Mouse (Mus musculus) lung, adult 2 months (tissue): ENCODE measurements around the gene Slc28a3. TPM values are rescaled to one million over a fixed set of nuclear protein-coding genes. Genes with fewer than 3 reads are reported as not detected.

Experiments
- DNase-seq: peaks from one replicate; pipeline ENCODE4 v3.0.0; 2022
- H3K4me1 ChIP-seq: fragments of 200-500 bp; 2 replicates; pipeline ENCODE4 v1.6.1; 2011; ENCODE audit warnings: low read length; ENCODE audit not compliant: control insufficient read depth, insufficient read depth
- H3K4me3 ChIP-seq: fragments of 200-500 bp; replicated peaks from 2 replicates; pipeline ENCODE3; 2011; ENCODE audit warnings: low read depth, mild to moderate bottlenecking, control low read depth, low read length; ENCODE audit errors: extremely low read depth
- CTCF ChIP-seq: fragments of 200-500 bp; IDR thresholded peaks from 2 replicates; pipeline ENCODE4 v1.5.1; 2011; ENCODE audit warnings: mild to moderate bottlenecking, low read length, control low read depth; ENCODE audit not compliant: insufficient read depth
- POLR2A ChIP-seq: fragments of 200-500 bp; IDR thresholded peaks from 2 replicates; pipeline ENCODE4 v1.6.1; 2011; ENCODE audit warnings: low read depth, mild to moderate bottlenecking, control low read depth, low read length, borderline replicate concordance; ENCODE audit errors: extremely low read depth
- WGBS: fragments of 180-500 bp; shearing (Covaris S2); methylation state at CpG from one replicate; pipeline ENCODE4 v1.1.7; 2018; 5-methylcytosine and 5-hydroxymethylcytosine counted together
- polyA plus RNA-seq: library from polyadenylated mRNA; depleted of rRNA; stranded (reverse); fragments of >200 nt; gene quantifications from 2 replicates; pipeline ENCODE4 v1.2.3, GENCODE M21; 2012

The Slc28a3 gene
- polyA plus RNA-seq, 1 experiment: 2.0 TPM

DNA sequence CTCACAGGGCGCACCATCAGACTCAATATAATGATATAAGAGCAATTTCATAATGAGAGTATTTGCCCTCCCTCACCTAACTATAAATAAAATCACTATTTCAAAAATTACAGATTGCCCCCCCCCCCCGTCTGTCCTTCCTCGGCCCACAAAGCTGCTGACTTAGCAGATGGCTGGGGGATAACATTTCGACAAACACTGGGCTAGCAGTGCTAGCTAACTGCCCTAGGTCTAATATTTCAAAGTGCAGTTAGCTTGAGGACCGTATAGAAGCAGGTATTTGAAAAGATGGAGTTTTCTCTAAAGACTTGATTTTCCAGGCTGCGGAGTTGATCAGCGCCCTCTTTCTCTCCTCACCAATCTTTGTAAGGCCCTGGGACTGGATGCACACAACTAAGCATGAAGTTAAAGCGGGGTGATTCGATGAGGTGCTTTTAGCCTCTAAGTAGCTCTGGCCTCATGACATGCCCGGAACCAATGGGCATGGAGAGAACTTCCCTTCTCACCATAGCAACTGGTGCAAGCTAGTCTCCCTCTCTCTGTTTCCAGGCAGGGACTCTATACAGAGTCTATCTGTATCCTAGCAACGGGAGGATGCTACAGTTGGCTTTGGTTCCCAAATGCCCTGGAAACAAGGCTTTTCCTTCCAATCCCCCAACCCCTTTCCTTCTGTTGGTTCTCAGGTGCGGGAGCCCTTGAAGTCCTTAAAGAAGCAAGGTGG, 66.8 kb downstream of the Slc28a3 start:
- TF ChIP-seq CTCF (no peak), POLR2A (no peak)
- no peak for DNase-seq
- 56% methylated on average over 12 of the region's 12 CpGs for WGBS
- Histone ChIP-seq H3K4me1 (no peaks in the 10 kb centered on the region), H3K4me3 (no peak overlapping the region)

DNA sequence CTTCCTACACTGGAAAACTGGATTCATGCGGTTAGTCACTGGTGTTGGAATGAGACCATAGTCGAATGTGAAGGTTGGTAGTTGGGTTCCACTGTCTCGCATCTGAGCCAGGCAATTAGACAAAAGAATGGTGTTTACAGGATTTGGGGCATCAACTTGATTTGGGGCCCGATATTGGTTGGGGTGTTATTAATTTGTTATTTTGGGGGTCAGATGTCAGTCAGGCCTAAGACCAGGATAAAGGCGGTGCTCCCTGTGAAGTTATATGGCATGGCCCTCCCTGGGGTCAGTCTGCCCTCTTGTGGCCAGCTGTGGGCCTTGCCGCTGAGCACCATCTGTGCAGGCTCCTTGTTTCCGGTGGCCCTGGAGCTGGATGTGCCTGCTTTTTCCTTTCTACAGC, 67.6 kb downstream of the Slc28a3 start:
- peak; percentile 77 for DNase-seq
- Histone ChIP-seq H3K4me1 (no peaks in the 10 kb centered on the region), H3K4me3 (no peak overlapping the region)
- no peak for TF ChIP-seq POLR2A
- peak; percentile 88 for TF ChIP-seq CTCF
- WGBS: 38% methylated on average over 7 of the region's 7 CpGs

DNA sequence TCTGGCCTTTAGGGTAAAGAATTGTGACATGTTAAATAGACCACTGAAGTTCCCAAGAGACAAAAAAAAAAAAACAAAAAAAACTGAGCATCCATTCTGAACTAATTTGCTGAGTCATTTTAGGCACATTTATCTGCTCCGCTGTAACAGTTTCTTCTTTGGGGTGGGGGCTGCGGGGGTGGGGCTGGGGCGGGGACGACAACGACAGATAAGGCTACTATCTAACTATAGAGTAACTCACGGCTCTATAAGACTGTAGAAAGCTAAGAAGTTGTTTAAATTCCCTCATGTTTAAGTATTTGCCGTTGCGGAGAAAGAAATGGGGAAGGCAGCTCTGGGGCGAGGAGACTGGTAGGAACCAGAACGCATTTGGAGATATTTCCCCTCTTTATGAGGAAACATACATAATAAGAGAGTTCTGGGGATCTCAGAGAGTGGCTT, 68.1 kb downstream of the Slc28a3 start:
- Histone ChIP-seq H3K4me3 (no peak overlapping the region), H3K4me1 (no peaks in the 10 kb centered on the region; the same call in 1 of the 2 replicates)
- DNase-seq: no peak
- TF ChIP-seq CTCF (no peak), POLR2A (no peak)
- 79% methylated on average over 10 of the region's 10 CpGs for WGBS

DNA sequence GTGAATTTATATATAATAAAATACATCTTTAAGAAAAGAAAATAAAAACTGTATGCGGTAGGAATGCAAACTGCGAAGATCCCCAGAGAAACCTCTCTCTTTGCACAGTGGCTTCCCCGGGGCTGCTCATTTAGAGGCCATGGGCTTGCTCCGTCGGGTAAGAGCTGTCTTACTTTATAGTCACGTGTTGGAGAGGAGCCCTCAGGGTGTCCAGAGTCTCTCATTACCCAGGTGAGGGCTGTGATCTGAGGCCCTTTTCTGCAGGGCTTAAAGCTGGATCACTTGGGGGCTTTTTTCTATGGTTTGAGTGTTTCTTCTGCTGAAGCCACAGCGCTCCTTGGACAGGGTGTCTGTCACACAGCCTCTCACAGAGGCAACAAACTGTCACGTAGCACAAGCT, 68.5 kb downstream of the Slc28a3 start:
- Histone ChIP-seq H3K4me1 (no peaks in the 10 kb centered on the region; the same call in 1 of the 2 replicates), H3K4me3 (no peak overlapping the region)
- 72% methylated on average over 8 of the region's 8 CpGs for WGBS
- TF ChIP-seq CTCF (no peak), POLR2A (no peak)
- no peak for DNase-seq

DNA sequence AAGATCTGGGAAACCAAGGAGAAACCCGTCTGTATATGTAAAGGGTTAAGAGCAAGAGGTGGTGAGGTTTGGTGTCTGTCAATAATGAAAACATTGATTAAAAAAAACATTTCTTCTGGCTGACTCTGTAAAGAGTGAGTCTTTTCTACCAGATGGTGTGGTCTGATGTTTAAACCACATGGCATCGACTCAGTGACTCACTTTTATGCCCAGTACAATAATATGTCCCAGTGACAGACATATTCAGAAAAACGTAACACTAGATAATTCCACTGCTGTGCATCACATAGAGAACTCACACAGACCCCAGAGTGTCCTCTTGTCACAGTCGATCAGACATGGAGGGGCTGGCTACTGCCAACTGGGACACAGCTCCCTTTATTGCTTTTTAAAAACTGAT, 69.1 kb downstream of the Slc28a3 start:
- Histone ChIP-seq H3K4me3 (no peak overlapping the region), H3K4me1 (no peaks in the 10 kb centered on the region; the same call in 1 of the 2 replicates)
- TF ChIP-seq POLR2A: no peak
- TF ChIP-seq CTCF: no peak
- 81% methylated on average over 4 of the region's 4 CpGs for WGBS
- DNase-seq: no peak

DNA sequence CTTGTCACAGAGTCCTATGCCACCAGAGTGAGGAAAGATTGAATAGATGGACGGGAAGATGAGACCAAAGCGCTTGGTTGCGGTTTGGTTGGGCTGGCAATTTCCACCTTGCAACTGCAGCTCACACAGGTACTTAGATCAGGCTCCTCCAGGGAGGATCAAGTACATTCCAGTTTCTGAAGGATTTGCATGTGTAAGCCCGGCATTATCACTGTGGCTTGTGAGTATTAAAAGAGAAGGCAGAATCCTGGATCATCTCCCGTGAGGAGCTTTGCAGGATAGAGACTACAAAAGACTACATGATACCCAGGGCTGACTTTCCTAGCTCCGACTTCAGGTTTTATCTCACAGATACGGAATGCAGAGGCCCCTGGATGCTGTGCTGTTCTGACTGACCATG, 71.7 kb downstream of the Slc28a3 start:
- Histone ChIP-seq H3K4me1 (no peaks in the 10 kb centered on the region; the same call in 1 of the 2 replicates), H3K4me3 (no peak overlapping the region)
- TF ChIP-seq POLR2A (no peak), CTCF (no peak)
- WGBS: 81% methylated on average over 7 of the region's 7 CpGs
- DNase-seq: no peak

DNA sequence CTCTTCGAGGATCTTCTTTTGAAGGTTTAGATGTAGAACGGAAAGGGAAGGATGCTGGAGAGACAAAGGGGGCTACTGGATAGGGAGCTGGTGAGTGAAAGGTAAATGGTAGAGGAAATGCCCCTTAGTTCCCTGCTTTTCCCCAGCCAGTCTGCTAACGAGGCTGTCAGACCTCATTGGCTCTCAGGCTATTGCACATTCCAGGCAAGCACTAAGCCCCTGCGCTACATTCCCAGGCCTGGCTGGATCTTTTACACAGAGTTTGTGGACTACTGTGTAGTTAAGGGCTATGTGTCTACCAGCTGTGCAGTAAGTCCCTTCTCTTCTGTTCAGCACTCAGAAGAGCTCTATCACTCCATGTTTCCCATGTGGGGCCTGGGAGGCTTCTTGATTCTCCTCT, 72.3 kb downstream of the Slc28a3 start:
- 55% methylated on average over 4 of the region's 4 CpGs for WGBS
- H3K4me1 ChIP-seq: no peaks in the 10 kb centered on the region; the same call in 1 of the 2 replicates
- no peak for DNase-seq
- TF ChIP-seq POLR2A (no peak), CTCF (no peak)
- no peak overlapping the region for H3K4me3 ChIP-seq

DNA sequence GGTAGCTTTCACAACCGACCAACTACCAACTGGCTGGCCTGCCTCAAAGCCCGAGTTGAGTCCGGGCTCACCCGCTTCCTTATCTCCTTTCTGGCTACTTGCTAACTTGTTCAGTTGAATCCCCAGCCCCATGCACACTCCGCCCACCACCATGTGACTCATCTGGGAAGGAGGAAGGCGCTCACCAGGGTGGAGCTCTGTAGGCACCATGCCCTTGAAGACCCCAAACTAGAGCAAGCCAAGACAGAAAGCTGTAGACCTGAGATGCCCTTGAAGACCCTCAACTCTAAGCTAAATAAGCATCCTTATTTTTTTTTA, 72.8 kb downstream of the Slc28a3 start:
- Histone ChIP-seq H3K4me3 (no peak overlapping the region), H3K4me1 (no peaks in the 10 kb centered on the region; the same call in 1 of the 2 replicates)
- DNase-seq: no peak
- TF ChIP-seq CTCF (no peak), POLR2A (no peak)
- 44% methylated on average over 6 of the region's 6 CpGs for WGBS

DNA sequence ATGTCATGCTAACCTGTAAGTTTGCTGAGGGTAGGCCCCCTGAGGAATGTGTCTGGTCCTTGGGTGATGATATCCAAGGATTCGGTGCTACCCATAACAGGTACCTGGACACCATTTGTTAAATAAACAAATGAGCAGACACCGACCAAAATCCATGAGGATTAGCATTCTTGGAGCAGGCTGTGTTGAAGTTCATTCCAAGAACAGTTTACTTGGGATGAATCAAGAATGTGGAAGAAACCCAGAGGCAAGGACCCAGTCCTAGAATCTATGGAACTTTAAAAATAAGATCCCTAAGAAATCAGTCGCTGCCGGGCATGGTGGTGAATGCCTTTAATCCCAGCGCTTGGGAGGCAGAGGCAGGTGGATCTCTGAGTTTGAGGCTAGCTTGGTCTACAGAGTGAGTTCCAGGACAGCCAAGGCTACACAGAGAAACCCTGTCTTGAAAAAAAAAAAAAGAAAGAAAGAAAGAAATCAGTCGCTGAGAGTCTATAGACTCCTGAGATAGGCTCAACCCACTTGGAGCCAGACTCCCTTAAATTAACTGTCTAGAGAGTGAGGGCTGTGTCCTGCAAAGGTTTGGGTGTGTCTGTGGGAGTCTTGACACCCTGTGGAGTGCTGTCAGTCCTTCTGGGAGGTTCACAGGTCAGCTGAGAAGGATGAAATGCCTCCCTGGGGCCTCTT, 73.3 kb downstream of the Slc28a3 start:
- TF ChIP-seq CTCF: no peak
- no peak for TF ChIP-seq POLR2A
- no peak for DNase-seq
- 89% methylated on average over 6 of the region's 6 CpGs for WGBS
- no peaks in the 10 kb centered on the region; the same call in 1 of the 2 replicates for H3K4me1 ChIP-seq
- H3K4me3 ChIP-seq: no peak overlapping the region
